Mouse (Mus musculus) c-Kit-positive CD71-negative TER-119-negative erythroid progenitor cells, embryonic 14.5 days (primary cell): ENCODE data around the gene Slc9a3r2.

Experiments used
- DNase-seq: peaks from one replicate; pipeline ENCODE4 v3.0.0-alpha.2; 2013; ENCODE audit warnings: low read depth

The Slc9a3r2 gene

DNA sequence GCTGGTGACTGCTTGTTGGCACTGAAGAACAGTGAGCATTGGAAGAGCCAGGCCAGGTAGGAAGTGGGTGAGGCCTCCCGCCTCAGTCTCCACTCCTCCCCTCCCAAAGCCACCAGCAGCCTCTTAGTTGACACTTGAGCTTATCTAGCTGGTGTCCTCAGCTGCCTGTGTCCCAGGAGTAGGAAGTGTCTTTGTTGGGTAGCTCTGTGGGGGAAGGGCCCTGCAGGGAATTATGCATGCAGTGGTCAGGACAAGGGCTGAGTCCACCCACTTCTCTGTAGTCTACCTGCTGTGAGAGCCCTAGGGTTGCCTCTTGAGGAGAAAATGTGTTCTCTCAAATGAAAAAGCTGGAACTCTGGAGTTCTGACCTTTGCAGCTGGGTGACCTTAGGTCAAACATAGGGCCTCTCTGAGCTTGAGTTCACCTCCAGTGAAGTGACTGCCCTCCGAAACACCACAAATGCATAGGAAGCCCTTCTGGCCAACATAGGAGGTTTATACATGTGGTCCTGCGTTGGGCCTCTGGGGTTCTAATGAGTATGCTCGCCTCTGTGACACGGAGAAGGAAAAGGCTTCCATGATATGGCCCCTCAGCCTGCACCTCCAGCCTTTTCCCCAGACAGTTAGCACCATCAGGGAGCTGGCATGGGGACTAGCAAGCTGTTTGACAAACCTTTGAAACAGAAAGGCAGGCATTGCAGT is 13.2 kb downstream of the Slc9a3r2 start:
- DNase-seq, result no peak

DNA sequence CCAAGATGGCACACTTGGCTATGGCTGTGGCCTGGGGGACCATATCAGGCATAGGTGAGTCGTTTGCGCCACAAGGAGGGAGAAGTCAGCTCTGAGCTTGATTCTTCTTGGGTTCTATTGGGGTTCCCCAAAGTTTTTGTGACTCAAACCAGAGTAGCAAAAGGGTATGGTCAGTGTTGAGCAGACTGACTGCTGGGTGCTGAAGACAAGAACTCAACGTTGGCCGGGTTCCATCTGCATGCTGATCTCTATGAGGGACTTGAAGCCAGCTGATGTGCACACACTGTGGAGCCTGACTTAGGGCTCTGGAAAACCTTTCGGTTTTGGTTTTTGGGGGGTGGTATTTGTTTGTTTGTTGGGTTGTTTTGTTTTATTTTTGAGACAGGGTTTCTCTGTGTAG is 14.4 kb downstream of the Slc9a3r2 start:
- DNase-seq, result no peak

DNA sequence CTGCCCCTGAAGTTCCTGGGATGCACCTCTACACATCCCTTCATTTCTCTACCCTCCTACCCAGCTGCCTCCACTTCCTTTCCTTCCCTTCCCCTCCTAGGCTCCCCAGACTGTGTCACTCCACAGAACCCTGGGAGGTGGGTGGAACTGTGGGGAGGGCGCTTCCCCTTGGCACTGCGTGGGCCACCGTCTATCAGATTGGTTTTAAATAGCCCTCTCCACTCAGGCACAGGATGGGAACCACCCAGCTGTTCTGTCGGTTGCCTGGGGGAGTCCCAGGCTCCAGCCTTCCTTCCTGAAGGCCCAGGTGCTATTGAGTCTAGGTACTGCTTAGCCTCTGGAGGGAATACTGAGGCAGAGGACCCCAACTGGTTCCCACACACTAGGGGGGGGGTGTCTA is 15.1 kb downstream of the Slc9a3r2 start:
- no peak for DNase-seq

DNA sequence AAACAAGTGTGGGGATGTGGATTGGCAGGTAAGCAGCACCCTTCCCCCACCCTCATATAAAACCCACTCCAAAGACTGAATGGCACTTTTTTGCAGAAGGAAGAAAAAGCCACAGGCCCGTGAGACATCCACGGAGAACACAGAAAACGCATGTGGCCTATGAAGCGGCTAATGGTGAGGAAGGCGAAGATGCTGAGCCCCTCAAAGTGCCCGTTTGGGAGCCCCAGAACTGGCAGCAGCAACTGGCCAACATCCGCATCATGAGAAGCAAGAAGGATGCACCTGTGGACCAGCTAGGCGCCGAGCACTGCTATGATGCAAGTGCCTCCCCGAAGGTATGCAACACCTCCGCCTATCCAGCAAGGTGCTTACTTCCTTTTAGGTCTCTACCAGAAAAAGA is 16.3 kb downstream of the Slc9a3r2 start:
- no peak for DNase-seq

DNA sequence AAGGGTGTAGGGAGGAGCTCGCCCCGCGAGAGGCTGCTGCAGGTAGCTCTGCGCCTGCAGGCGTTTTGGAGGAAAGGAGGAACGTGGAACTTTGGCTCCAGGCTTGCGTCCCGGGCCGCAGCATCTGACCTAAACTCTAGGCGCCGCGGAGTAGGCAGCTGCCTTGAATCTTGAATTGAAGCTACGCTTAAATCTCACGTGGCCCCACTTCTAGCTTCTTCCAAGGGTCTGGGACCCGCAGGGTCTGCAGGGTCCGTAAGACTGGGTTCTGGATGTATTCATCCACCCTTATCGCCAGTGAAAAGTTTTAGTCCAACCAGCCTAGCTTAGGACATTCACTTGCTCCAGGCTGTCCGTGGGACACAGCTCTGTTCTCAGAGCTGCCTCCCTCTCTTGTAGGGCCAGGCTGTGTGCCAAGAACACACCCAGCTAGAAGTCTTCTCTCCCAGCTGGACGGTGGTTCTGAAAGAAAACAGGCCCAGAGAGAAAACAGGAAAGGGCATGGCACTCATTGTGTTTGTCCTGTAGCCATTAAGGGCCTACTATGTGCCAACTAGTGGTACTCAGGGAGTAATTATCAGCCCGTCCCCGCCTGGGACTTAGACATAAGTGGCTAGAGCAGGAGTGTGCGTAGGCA is 17.2 kb downstream of the Slc9a3r2 start:
- DNase-seq, result no peak

DNA sequence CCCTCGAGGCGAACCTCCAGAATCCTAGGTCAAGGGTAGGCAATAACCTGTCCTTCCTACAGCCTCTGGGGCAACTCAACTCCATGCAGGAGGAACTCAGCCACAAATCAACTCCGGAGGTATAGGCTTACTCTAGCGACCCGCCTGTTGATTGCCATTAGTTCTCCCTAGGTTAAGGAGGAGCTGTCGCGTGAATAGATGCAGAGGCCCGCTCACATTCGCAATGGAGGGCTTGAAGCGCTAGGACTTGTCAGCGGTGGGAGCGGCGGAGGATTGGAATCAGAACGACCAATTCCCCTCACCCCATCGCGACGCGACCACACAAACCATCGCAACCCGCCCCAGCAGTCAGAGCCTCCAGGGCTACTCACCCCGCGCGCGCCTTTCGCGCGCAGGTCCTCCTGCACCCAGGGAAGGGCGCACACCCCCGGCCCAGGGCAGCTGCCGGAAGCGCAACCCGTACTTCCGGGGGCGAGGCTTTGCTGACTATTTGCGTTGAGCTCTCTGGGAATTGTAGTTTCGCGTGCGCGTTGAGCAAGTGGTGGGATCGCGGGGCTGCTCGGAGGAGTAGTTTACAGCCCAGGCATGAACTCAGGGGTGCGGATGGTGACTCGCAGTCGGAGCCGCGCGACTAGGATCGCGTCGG is 17.8 kb downstream of the Slc9a3r2 start, which contains the start of the genes Tsc2 and Nthl1:
Tsc2 (minus strand) TSS at position 464 of the 646 bp plus-strand sequence.
Nthl1 (plus strand) TSS at position 514 of the 646 bp plus-strand sequence.
- DNase-seq, result peak; percentile 88

GRCm38 (mm10) chr17:24630072-24630471 is 20.1 kb downstream of the Slc9a3r2 start:
- no peak for DNase-seq

DNA sequence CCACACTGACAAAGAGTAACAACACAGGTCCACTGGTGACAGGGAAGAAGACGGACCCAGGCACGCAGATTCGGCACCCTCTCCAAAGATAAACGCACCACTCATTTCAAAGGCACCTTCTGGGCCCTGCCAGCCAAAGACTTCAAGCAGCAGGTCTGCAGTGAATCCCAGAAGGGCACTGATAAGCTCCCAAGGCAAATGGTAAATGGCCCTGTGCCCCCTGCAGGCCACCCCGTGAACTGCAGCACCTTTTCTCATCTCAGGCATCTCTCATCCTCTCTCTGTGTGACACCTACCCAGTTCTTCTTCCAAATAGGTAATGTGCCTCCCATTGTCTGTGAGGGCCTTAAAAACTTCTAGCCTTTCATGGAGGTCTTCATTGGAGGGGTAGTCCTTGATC is 21.5 kb downstream of the Slc9a3r2 start:
- peak; percentile 66 for DNase-seq

GRCm38 (mm10) chr17:24625472-24625871 is 24.7 kb downstream of the Slc9a3r2 start:
- no peak for DNase-seq

DNA sequence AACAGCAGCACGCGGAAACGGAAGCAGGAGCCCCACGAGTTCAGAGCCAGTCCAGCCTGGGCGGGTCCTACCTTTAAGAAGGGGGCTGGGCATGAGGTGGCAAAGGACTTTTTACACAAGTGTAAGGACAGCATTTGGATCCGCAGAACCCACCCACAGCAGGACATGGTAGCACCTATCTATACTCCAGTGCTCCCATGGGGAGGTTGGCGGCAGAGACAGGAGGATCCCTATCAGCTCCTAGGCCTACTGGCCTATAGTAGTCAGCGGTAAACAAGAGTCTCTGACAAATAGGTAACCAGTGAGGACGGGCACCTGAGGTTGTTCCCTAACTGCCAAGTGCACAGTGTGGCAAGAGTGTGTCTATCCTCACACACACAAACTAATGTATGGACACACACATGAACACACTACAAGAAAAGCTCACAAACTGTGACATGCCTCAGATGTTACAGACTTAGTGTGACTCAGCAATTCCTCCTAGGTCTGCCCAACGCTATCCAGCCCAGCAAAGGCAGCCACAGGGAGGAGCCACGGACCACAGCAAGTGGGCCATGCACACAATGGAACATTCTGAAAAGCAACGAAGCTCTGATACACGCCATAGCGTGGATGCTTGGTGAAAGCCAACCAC is 32.4 kb downstream of the Slc9a3r2 start:
- DNase-seq, result peak; percentile 42

DNA sequence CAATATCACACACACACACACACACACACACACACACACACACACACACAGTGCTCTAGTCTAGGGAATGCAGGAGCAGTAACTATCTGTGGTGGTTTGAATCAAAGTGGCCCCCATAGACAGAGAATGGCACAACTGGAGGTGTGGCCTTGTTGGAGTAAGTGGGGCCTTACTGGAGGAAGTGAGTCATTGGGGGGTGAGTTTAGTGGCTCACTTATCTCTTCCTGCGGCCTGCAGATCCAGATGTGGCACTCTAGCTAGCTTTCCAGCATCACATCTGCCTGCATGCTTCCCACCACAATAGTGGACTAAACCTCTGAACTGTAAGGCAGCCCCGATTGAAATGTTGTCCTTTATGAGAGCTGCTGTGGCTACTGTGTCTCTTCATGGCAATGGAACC is 39.4 kb downstream of the Slc9a3r2 start:
- DNase-seq, result no peak

GRCm38 (mm10) chr17:24608874-24609273 is 41.3 kb downstream of the Slc9a3r2 start:
- no peak for DNase-seq

DNA sequence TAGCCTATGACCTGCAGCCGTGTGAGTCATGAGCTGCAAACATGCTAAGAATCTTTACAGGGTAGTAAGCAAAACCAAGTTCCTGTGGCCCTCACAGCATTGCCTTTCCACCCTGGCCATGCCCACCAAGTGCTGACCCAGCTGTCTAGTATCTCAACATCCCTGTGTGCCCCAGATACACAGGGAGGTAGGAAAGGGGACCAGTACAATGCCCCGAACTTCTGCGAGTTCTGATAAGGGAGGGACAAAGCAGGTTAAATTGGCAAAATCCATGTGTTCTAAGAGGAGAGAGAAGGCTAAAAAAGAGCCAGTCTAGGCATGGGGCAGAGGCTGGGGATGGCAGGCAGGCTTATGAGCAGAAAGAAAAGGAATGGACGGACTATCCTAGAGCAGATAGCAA is 41.8 kb downstream of the Slc9a3r2 start:
- DNase-seq, result no peak

DNA sequence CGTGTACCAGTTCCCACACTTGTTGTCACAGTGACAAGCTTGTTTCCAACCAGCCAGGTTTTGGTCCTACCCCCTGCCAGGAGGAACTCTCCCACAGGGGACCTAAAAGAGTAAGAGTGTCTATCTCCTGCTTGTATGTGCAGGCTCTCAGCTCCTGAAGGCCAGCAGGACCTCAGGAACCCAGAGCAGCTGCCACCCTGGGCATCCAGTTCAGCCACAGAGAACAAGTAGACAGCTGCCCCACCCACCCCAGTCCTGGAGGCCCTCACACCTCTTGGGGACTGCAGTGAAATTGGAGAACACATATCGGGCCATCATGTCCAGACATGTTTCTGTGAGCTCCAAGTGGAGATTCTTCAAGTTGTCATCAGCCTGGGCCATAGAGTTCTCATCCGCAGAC is 45.6 kb downstream of the Slc9a3r2 start:
- DNase-seq, result no peak

- no peak for DNase-seq
These were observed 46.2 kb downstream of the Slc9a3r2 start for GRCm38 (mm10) chr17:24603961-24604360.

- no peak for DNase-seq
These were observed 49.6 kb downstream of the Slc9a3r2 start for GRCm38 (mm10) chr17:24600502-24600901.

DNA sequence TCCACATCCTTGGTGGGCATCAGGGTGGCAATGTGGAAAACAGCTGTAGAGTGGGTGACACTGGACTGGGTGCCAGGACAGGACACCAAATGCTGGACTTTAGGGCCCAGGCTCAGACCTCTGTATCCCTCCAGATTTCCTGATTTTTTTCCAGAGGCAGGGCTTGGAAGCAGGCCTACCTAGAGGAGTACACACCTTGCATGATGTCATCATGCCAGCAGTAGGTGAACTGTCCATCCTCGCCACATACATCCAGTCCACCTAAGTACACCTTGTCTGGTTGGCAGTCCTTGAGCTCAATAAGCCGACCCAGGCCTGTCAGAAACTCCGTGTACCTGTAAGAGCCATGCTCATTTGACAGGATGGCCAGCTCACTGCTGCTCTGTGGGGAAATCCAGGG is 52.1 kb downstream of the Slc9a3r2 start:
- DNase-seq, result no peak

DNA sequence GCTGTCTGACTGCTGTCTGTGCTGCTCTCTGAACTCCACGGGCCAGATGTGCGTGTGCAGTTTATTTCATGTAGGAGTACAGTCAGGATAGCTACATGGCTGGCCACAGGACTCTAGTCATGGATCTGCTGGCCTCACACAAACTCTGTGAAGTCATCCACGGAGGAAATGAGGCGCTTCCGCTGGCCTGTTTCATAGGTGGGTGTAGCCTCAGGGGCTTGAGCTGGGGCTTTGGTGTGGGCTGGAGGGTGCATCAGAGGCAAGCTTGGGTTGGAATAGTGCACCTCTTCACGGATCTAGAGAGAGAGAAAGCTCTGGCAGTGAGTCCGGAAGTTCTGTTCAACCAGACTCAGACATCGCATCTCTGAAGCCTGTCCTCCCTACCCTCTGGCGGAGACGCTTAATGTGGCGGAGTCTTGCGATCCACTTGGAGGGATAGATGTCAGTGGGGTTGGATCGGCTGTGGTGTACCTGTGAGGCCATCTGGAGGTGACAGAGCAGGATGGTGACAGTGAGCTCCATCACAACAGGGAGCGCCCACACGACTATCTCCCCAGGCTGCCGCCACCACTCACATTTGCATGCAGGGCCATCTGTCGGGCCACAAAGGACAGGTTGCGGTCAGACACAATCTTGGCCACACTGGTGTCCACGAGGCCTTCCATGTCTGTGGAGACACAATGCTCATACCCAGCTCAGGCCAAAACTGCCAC is 53.5 kb downstream of the Slc9a3r2 start:
- DNase-seq, result no peak

- DNase-seq, result no peak
These were observed 54.1 kb downstream of the Slc9a3r2 start for GRCm38 (mm10) chr17:24596073-24596466.

GRCm38 (mm10) chr17:24595126-24596072 is 54.7 kb downstream of the Slc9a3r2 start:
- DNase-seq, result no peak
